Mouse (Mus musculus) ovary, adult 2 months (tissue): ENCODE results near the gene Zbtb42. TPM values are rescaled to one million over a fixed set of nuclear protein-coding genes. Genes with fewer than 3 reads are reported as not detected.

ENCODE experiments used
- polyA plus RNA-seq: library from polyadenylated mRNA; depleted of rRNA; stranded (reverse); fragments of >200 nt; gene quantifications from 2 replicates; pipeline ENCODE4 v1.2.3, GENCODE M21; 2012; rRNA removed

Zbtb42 gene
- 17.9 and 20.4 TPM in 2 replicates for polyA plus RNA-seq

GRCm38 (mm10) chr12:112678555-112679026 is at the start of gene Zbtb42:
TSS of gene Zbtb42 (plus strand) at chr12:112678828.

GRCm38 (mm10) chr12:112644180-112644854 is 34.3 kb upstream of the Zbtb42 start, which contains the start of gene Siva1:
TSS of gene Siva1 (plus strand) at chr12:112644679.

GRCm38 (mm10) chr12:112674132-112675011 is 4.3 kb upstream of the Zbtb42 start, which contains the start of gene Akt1:
TSS of gene Akt1 (minus strand) at chr12:112674884.

GRCm38 (mm10) chr12:112720216-112720615 is 41.6 kb downstream of the Zbtb42 start, which contains the start of gene Cep170b:
TSS of gene Cep170b (plus strand) at chr12:112720455.

Other genes starting within 250 kb of the Zbtb42 start
- gene A530016L24Rik, start 189.4 kb upstream of the Zbtb42 start, polyA plus RNA-seq, result 19.1 and 21.2 TPM in 2 replicates
- 0.57 and 0.61 TPM in 2 replicates for gene Tmem179, start 162.1 kb upstream of the Zbtb42 start, polyA plus RNA-seq
- 42.7 and 45.9 TPM in 2 replicates for gene Inf2, start 90.0 kb upstream of the Zbtb42 start, polyA plus RNA-seq
- gene Adssl1, start 58.8 kb upstream of the Zbtb42 start, polyA plus RNA-seq, result 3.7 and 4.5 TPM in 2 replicates
- gene Siva1, start 34.1 kb upstream of the Zbtb42 start, polyA plus RNA-seq, result 141 and 169 TPM in 2 replicates
- gene Akt1, start 3.9 kb upstream of the Zbtb42 start, polyA plus RNA-seq, result 246 and 258 TPM in 2 replicates
- 82.4 and 97.6 TPM in 2 replicates for gene Cep170b, start 41.6 kb downstream of the Zbtb42 start, polyA plus RNA-seq
- gene Pld4, start 81.8 kb downstream of the Zbtb42 start, polyA plus RNA-seq, result 41.6 and 50.1 TPM in 2 replicates
- 17.4 and 19.1 TPM in 2 replicates for gene Ahnak2, start 123.8 kb downstream of the Zbtb42 start, polyA plus RNA-seq
- 14.1 and 19.2 TPM in 2 replicates for gene Clba1, start 130.1 kb downstream of the Zbtb42 start, polyA plus RNA-seq
- 33.5 and 36.9 TPM in 2 replicates for gene Cdca4, start 150.6 kb downstream of the Zbtb42 start, polyA plus RNA-seq
- 3.0 TPM in 2 replicates for gene Gpr132, start 189.4 kb downstream of the Zbtb42 start, polyA plus RNA-seq